Mouse (Mus musculus) lung, postnatal 10 days (tissue): ENCODE measurements at regions not wholly inside any gene's neighbourhood (a gene's known extent, or its start where the extent isn't known, plus 50 kb on each side); places are given as distances from the start of the nearest gene placed in this dataset.

Experiments used
- DNase-seq: peaks from one replicate; pipeline ENCODE4 v3.0.0; 2021

DNA sequence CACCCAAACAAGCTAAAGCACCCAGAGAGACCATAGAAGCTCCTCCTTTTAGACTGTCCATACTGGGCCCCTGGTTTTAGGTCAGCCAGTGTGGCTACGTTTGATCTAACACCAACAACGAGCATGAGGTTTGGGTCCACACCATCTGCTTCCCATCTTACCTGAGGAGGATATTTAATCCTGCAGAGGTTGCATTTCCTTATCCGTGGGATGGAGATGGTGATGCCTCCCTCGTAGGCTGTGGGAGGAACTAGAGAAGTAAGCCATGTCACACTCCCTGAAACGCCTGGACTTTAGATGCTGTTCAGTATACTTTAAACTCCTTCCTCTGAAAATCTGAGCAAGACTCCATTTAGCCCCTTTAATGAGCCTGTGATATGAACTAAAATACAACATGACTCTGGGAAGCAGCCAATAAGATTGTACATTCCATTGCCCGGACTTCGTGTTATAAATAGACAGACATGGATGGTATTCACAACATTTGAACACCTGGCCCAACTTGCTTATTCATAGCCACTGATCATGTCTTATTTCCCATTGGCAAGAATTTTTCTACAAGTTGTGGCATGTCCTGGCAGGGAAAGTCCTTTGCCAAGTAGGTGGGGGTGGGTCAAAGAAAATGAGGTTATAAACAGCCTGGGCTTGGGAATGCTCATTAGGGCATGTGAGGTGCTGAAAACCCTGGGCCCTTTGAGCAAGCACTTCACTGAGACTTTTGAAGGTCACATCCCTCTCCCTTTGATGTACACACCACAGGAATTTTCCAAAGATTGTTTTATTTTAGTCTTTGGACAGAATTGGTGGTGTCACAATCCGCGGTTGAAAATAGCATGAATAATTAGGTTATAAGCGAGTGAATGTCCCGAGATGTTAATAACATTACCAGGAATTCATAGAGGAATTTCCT is 89.7 kb upstream of the Pgrmc2 start:
- DNase-seq = no peak

DNA sequence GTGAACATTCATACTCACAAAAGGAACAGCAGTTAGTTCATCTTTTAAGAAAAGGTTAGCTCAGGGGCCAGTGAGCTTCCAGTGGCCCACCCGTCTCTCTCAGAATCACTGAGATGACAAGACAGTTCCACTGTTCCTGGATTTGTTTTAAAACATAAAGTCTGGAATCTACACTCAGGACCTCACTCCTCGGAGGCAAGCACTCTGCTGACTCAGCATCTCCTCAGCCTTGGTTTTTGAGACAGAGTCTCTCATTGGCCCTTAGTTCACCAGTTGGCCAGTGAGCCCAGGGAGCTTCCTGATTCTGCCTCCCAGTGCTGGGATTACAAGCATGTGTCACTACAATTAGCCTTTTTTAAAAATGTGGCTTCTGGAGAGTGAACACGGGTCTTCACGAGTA is 88.9 kb upstream of the Pgrmc2 start:
- no peak for DNase-seq

DNA sequence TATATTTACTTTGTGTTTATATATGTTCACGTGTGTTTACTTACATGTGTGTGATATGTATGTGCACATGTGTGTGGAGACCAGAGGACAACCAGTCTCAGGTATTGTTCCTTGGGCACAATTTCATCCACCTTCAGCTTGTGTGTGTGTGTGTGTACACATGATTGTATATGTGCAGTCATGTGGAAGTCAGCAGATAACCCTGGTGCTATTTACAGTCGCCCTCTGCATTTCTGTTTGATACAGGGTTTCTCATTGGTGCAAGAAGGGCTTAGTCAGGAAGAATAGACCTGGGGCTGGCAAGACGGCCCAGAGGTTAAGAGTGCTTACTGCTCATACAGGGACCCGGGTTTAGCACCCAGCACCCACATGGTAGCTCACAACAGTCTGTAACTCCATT is 88.5 kb upstream of the Pgrmc2 start:
- no peak for DNase-seq

DNA sequence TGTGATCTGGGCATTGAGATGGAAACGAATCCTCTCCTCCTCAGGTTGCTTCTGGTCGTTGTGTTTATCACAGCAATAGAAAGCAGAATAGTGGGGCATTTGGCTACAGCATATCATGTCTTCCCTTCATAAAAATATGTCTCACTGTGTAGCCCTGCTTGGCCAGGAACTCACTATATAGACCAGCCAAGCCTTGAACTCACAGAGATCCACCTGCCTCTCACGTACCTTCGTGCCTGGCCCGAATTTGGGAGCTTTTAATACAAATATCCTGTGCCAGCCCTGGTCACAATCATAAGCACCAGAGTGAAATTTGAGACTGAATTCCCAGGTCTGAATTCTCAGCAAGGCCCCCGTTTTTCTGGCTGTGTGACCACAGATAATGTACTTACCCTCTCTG is 87.7 kb upstream of the Pgrmc2 start:
- DNase-seq = no peak

DNA sequence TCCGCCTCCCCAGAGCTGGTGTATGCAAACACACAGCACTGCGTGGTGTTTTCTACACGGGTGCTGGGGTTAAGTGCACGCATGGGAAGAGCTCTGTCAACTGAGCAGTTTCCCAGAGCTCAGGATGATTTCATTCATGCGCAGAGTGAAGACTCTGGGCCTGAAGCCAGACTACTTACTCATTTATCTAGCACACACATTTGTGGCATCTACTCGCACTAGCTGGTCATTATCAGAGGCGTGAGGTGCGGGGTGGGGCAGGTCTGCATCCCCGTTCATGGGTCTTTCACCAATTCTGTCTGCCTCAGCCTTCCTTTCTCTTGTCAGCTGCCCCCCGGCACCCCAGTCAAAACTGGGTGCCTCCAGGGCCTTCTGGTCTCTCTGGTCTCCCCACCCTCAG is 86.6 kb upstream of the Pgrmc2 start:
- no peak for DNase-seq

DNA sequence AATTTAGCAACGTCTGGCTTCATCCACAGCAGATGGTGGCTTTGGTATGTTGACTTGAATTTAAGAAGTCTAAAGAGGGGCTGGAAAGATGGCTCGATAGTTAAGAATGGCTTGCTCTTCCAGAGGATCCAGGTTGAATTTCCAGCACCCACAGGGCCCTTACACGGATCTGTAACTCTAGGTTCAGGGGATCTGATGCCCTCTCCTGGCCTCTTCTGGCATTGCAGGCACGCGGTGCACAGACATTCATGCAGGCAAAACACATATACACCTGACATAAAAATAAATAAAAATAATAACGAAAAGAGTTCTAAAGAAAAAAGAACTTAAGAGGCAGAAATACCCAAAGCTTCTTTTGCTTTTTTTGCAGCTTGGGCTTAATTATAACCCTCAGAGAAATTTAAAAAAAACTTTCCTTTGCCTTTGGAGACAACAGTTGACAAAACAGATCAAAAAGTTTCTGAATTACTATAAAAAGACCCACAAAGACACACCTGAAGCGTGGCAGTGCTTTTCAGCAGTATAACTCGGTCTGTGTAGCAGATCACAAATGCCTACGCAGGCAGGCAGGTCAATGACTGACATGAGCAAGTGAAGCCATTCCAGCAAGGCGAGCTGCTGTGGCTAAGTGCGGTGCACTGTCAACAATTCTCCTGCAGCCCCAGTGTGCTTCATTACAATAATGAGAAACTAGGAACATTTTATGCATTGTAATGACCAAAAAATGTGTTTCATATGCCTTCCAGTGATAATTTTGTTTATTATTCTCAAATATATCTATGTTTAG is 85.5 kb upstream of the Pgrmc2 start:
- no peak for DNase-seq

DNA sequence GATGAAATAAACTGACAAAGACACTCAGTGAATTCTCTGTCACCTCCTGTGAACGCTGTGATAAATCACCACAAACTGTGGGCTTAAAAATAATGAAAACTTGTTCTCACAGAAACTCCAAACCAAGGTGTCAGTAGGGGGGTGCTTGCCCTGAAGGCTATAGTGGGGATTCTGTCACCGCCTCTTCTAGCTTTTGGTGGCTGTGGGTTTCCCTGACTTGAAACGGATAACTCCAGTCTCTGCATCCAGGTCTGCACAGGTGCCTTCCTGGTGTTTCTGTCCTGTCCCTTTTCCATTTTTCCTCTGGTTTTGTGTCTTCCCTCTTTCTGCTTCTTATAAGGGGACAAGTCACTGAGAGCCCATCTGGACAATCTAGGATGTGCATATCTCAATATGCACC is 84.6 kb upstream of the Pgrmc2 start:
- no peak for DNase-seq

DNA sequence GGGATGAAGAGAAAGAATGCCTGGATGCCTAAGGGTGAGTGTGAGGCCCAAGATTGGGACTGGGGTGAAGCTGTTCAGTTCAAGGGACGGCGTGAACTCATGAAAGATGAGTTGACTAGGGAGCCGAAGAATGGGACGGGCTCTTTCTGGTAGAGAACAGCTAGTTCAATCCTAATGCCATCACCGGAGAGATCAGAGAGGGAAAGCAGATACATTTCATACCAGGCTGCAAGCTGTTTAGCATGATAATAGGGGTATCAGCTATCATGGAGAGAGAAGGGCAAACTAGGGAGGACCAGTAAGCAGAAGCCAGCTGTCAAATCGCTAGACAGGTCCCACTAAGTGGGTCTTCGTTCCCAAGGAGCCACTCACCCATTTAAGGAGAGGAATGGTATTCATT is 81.9 kb upstream of the Pgrmc2 start:
- no peak for DNase-seq

DNA sequence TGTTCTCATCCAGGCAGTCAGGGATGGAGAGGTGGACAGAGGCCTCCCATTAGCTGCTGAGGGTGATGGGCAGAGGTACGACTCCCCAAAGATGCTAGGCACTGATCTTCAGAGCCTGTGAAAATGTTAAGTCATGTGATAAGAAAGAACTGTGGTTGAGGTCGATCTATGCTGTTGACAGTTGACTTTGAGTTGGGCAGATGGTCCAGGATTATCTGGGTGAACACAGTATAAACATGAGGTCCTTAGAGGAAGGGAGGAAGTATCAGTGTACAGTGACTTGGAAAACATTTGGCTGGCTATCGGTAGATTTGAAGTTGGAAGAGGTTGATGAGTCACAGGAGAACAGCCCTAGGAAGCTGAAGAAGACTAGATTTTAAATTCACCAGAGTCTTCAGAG is 80.9 kb upstream of the Pgrmc2 start:
- no peak for DNase-seq

DNA sequence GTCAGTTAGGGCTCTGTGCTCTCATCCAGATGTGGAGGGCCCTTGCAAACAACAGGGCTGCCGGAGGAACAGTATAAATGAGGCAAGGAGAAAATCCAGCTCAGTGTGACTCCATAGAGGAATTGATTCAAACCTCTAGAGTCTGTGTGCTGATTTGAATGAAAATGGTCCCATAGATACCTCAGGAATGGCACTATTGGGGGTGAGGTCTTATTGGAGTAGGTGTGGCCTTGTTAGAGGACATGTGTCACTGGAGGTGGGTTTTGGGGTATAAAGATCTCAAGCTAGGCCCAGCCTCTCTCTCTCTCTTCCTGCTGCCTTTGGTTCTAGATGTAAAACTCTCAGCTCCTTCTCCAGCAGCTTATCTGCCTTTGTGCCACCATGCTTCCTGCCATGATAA is 79.7 kb upstream of the Pgrmc2 start:
- no peak for DNase-seq

DNA sequence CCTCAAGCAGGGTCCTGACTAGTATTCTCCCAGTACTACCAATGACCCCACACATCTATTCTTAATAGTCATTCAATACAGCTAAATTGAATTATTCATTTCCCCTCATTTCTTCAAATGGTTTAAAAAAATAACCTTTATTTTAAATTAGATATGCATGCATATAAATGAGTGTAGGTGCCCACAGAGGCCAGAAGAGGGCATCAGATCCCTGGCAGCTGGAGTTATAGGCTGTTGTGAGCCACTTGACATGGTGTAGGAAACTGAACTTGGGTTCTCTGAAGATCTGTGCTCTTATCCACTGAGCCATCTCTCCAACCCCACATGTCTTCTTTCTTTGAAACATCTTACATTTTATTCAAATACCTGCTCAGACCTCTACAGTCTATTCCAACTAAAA is 77.8 kb upstream of the Pgrmc2 start:
- no peak for DNase-seq

DNA sequence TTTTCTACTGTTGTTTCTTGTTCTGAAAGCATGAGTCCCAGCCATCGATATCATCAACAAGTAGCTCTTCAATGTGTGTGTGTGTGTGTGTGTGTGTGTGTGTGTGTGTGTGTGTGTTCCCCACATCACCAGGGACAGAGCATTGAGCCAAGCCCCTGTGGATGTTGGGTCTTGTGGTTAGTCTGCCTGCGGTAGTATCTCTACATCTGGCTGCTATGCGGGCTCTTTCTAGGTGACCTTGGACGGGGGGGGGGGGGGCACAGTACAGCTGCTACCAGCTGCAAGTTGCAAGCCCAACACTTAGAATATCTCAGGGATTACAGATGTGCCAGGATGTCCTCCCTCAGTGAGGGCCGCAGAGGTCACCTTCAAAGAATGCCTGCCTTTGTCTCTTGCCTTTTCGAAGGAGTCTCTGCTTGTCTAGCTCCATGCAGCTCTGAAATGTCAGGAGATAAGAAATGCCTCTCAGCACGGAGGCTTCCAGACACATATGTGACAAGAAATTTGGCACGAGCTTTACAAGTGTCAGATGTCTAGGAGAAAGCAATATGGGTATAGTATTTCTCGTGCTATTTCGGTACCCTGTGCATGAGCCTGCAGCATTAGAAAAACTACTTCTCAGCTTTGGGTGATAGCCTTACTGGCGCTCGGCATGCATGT is 75.6 kb upstream of the Pgrmc2 start:
- DNase-seq = no peak

DNA sequence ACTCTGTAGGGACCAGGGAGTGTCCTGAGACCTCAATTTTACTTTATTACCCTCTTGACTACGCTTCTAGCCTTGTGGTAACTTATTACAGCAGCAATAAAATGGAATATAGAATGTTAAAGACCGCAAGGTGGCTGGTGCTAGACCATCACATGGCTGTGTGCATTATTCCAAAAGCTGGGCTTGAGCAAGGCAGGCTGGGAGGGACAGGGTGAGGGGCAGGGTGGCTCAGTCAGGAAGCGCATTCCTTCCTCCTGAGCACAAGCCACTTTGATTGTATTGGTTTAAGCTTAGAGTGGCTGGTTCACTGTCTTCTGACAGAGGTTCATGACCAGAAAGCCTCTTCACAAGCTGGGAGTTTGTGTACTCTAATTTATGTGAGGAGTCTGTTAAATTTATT is 74.6 kb upstream of the Pgrmc2 start:
- no peak for DNase-seq

DNA sequence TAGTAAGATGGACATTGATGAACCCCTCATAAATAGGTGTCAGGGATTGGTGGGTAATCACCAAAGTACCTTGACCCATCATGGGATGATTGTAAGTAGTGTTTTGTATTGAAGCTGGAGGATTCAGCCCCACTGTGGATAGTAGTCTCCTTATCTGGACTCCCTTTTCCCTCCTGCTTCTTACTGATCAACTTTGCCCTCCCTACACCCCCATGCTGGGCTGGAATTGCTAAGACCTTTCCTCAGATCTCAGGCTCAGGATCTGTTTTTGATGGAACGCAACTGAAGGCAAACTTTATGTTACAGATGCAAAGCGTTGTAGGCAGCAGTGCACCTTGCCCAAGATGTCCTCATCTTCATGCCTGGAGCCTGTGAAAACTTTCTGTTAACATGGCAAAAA is 73.7 kb upstream of the Pgrmc2 start:
- DNase-seq = no peak

DNA sequence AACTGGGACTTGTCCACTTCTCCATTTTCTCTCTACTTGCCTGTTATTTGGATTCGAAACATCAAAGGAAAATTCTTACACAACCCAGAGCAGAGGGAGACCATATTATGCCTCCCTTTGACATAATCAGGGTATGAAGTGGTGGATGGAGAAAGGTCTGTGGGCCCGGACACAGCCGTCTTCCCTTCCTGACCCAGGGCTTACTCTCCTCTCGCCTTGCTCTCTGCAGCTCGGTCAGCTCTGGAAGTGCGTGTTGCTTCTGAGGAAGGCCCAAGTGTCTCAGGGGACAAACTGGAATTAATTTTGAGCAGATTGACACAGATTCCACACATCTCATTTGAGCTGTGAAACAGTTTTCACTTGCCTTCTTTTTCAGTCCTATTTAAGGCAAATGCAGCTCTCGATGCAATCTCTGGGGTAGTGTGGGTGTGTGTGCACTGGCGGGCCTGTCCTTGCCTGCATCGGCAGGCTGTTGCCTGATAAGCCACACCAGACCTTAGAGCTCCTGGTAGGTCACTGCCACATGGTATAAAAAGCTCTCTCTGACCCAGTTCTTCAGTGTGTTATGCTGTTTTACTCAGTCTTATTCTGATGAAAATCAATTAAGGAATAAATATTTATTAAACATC is 72.4 kb upstream of the Pgrmc2 start:
- DNase-seq = no peak

DNA sequence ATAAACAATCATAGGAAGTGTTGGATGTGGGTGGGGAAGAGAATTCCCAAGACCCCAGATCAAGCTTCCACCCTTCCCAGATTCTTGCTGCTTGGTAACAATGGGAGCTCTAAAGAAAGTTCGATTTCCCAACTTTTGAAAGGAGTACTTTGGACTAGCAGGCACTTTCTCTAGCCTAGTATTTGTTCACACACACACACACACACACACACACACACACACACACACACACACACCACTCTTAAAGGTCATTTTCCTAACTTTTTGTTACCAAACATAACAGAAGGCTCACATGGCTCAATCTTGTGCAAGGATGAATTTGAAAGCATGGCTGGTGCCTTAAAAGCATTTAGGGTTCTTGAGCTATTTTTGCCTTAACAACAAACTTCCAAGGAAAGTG is 71.6 kb upstream of the Pgrmc2 start:
- DNase-seq = no peak

DNA sequence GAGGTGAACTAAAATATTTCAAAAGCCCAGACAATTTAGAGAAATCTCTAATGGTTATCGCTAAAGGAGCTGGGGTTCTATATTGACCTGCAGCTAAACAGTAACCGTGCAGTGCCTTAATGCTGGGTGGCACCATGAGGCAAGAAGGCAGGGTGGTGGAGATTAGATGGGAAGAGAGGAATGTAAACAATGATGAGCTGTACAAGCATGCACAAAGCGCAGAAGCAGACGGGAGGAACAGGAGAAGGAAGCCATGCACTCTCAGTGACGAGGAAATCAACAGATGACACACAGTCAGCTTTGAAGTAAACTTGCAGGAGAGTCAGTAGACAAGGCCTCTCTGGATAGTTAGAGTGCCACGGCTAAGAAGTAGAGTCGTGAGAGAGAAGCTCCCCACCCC is 69.1 kb upstream of the Pgrmc2 start:
- DNase-seq = no peak

DNA sequence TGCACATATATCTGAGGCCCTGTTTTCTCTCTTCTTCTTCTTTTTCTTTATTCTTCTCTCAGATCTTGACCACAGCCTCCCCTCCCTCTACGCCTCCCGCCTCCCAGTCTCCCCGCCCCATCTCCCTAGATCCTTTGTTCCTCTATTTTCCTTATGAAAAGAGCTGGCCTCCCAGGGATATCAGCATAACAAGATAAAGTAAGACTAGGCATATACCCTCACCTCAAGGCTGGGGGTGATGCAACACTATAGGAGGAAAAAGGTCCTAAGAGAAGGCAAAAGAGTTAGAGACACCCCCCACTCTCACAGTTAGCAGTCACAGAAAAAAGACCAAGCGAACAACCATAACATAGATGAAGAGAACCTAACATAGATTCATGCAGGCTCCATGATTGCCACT is 57.5 kb upstream of the Pgrmc2 start:
- DNase-seq = no peak

DNA sequence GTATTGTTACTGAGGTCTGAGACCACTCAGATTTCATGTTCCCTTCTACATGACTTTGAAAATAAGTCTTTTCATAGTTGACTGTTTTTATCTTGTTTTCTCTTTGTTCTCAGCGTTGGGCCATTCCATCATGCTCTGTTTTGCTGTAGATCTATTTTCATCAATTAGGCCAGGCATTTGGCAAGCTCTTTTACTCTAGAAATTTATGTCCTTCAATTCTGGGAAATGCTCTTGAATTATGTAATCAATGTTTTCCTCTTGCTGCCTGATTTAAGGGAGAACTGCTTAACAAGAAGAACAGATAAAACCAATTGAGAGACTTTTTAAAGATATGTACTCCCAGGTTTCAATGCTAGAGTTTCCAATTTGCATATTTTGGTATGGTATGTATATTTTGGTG is 55.1 kb upstream of the Pgrmc2 start:
- no peak for DNase-seq

DNA sequence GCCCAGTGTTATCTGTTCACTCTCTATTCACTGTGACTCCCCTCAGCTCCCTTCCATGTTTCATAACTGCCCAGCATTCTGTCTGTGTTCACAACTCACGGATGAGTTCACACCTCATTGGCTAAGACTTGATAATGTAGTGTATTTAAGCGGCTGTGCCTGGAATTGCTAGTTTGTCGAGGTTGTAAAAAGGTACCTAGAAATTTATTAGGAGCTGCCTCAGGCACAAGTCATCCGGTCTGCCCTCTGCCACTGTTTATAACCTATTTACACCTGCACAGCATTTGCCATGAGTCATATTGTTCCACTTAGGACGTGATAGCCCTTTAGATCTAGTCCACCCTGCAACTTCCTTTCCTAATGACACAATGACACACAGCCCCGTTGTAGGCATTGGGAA is 50.0 kb upstream of the Pgrmc2 start:
- DNase-seq = no peak
